Mouse (Mus musculus) heart, adult 18-20 months (tissue): ENCODE results near the gene Ddb2. TPM values are rescaled to one million over a fixed set of nuclear protein-coding genes. Genes with fewer than 3 reads are reported as not detected.

Experiments used
- DNase-seq, 2 experiments: peaks; one replicate each; pipeline ENCODE4 v3.0.0; 2021 to 2022; ENCODE audit warnings: mixed read lengths in 1 of 2
- total RNA-seq, 2 experiments: library from RNA; stranded (reverse); gene quantifications; 2 replicates each; pipeline ENCODE4 v1.2.3; 2021

The Ddb2 gene
- total RNA-seq, 2 experiments from 2014 or later, result 2.3 to 3.4 TPM

- no peak for DNase-seq
These were observed 49.4 kb downstream of the Ddb2 start for GRCm38 (mm10) chr2:91187431-91187830.

GRCm38 (mm10) chr2:91186208-91186607 lies 50.6 kb downstream of the Ddb2 start:
- no peak for DNase-seq

DNA sequence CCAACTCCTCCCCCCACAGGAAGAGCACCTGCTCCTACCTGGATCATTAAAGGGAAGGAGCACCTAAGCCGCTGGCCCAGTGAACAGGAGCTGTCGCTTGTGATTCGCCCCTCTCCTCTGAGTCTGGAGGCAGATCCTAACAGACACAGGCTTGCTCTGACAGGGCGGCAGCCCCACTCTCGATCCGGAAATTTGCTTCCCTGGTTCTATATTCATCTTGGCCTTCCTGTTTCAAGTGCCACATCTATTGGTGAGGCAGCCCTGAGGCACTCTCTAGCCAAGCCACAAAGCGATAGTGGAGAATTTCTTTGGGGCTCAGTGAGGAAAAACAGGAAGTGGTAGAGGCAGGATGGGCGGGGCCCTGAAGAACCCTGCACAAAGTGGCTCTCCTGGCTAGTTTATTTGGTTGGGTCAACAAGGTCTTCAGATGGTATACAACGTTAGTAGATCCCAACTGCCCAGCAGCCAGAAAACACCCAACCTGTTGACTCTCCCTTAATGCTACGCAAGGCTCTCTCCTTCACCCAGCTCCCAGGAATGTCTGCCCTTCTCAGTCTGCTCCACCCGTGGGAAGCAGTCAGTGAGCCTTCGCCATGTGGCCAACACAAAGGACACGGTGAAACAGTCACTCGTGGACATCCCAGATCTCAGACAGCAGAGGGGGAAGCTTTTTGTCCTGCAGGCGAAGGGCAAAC lies 52.9 kb downstream of the Ddb2 start, which contains the start of gene Madd:
TSS of gene Madd (minus strand) at position 127 of the 695 bp plus-strand sequence.
- peak; percentile 59 to 81 for DNase-seq

DNA sequence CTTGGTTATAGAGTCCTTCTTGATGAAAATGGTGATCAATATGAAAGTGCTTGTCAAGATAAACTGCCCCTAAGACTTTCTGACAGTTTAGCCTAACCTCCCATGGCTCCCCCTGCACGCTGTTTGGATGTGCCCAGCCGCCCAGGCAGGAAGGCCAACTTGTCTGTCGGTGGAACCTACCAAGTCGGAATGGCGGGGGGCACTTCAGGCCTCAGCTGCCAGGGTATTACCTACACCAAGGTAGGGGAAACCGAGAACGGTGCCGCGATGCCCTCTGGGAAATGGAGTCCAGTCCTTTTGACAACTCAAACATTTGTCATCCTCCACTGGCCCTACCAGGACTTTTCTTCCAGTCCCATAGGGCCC lies 53.7 kb downstream of the Ddb2 start:
- peak; percentile 93 to 94 for DNase-seq

DNA sequence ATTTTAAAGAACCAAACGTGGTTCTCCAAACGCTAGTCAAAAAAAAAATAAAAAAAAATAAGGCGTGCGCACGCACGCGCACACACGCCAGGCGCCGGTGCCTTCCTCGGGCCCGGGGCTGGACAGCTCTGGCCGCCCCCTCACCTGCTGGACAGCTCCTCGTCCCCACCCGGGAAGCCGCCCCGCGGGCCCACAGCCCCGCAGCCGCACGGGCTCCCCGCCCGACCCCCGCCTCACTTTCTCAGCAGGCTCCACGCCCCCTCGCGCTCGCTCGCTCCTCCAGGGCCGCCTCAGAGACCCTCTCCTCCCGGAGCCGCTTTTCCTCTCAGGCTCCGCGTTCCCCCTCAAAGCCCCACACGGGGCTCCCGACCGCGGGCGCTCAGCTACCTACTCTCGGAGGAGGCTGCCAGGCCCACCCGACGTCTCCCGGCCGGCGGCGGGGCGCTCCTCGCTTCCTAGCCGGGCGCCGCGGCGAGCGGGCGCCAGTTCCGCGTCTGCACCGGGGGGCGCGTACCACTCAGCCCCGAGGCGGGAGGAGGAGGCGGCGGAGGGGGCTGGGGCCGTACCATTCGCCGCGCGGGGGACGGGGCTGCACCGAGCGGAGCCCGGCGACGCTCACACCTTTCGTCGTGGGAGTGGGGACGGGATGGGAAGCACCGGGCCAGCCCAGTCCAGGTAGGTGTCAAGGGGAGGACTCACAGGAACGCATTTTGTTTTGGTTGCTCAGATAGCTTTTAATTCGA lies 54.2 kb downstream of the Ddb2 start:
- DNase-seq, result peak in 1 of 2 experiments; percentile 74

- peak in 1 of 2 experiments; percentile 36 for DNase-seq
These were observed 54.8 kb downstream of the Ddb2 start for GRCm38 (mm10) chr2:91182016-91182404.

- no peak for DNase-seq
These were observed 56.1 kb downstream of the Ddb2 start for GRCm38 (mm10) chr2:91180706-91181105.

- no peak for DNase-seq
These were observed 57.0 kb downstream of the Ddb2 start for GRCm38 (mm10) chr2:91179825-91180224.

- no peak for DNase-seq
These were observed 60.5 kb downstream of the Ddb2 start for GRCm38 (mm10) chr2:91176234-91176633.

DNA sequence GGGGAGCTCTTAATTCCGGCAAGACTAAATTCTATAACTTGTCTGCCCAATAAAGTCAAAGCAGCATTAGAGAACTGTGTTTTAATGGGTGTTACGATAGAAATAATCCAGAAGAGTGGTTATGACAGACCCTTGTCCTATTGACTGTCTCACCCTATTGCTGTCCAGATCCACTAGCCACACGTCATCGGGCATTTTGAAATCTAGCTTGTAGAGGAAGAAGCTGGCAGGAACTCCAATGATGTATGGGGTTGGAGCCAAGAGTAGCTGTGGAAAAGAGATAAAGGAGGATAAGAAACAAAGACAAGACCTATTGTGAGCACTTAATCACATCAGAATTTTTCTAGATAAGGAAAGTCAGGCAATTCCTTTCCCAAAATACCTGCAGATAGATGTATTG lies 61.3 kb downstream of the Ddb2 start:
- DNase-seq, result no peak

- no peak for DNase-seq
These were observed 67.0 kb downstream of the Ddb2 start for GRCm38 (mm10) chr2:91169587-91170322.

- no peak for DNase-seq
These were observed 69.2 kb downstream of the Ddb2 start for GRCm38 (mm10) chr2:91167629-91168028.

DNA sequence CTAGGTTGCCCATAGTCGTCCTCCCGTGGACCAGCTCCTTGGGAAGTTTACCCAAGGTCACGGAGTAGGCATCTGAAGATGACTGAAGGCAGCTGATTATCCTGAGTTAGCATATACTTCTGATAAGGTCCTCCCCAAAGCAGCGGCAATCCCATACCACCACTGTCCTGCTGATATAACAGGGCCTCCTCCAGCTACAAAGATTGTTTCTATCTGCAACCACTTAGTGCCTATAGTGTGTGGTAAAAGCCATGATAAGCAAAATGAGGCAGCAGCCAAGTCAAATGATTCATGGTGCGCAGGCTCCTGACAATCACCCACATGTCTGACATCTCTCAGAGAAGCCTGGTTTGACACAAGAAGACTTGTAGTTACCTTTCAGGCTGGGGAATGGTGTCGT lies 71.8 kb downstream of the Ddb2 start:
- no peak for DNase-seq

- DNase-seq, result no peak
These were observed 73.2 kb downstream of the Ddb2 start for GRCm38 (mm10) chr2:91163532-91163931.

DNA sequence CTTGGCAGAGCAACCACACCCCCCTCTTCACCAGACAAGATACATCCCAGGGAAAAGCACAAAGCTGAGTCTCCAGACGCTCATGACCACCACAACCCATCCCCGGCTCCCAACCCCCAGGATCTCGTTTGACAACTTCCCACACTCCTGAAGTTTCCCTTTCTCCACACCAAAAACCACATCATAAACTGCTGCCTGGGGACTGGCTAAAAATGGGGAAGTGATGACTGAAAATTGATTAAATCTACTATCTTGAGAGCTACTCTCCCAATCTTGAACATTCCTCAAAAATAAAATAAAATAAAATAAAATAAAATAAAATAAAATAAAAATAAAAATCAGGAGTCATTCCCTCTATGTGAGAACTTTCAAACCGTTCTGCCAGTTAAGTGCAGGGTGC lies 73.8 kb downstream of the Ddb2 start:
- no peak for DNase-seq

Other genes starting within 250 kb of the Ddb2 start
- gene Rapsn, start 201.4 kb downstream of the Ddb2 start, total RNA-seq, result 10 to 100 TPM; 17.6 to 18.5 TPM
- gene Psmc3, start 183.0 kb downstream of the Ddb2 start, total RNA-seq, result 100 to 1,000 TPM; 231 to 257 TPM
- gene Slc39a13, start 166.6 kb downstream of the Ddb2 start, total RNA-seq, result 10 to 100 TPM; 20.0 to 26.2 TPM
- 1 to 10 TPM; 4.0 to 5.0 TPM for gene Spi1, start 154.6 kb downstream of the Ddb2 start, total RNA-seq
- 1,000 to 10,000 TPM; 1,572 to 1,905 TPM for gene Mybpc3, start 118.8 kb downstream of the Ddb2 start, total RNA-seq
- 1 to 10 TPM; 6.0 to 6.1 TPM for gene Madd, start 53.1 kb downstream of the Ddb2 start, total RNA-seq
- gene Nr1h3, start 34.1 kb downstream of the Ddb2 start, total RNA-seq, result 10 to 100 TPM; 18.1 to 26.5 TPM
- 10 to 100 TPM; 15.1 to 20.2 TPM for gene Acp2, start 34.1 kb downstream of the Ddb2 start, total RNA-seq
- gene Pacsin3, start 19.0 kb upstream of the Ddb2 start, total RNA-seq, result 100 to 1,000 TPM; 137 to 170 TPM
- gene Arfgap2, start 28.0 kb upstream of the Ddb2 start, total RNA-seq, result 10 to 100 TPM; 52.1 to 54.1 TPM
- gene 1110051M20Rik, start 207.7 kb upstream of the Ddb2 start, total RNA-seq, result 10 to 100 TPM in 1 of 2 experiments, 1 to 10 TPM in 1; 7.7 to 14.7 TPM
- gene Lrp4, start 220.5 kb upstream of the Ddb2 start, total RNA-seq, result 10 to 100 TPM in 1 of 2 experiments, 1 to 10 TPM in 1; 9.4 to 10.4 TPM